Mouse (Mus musculus): ENCODE results near the gene Mlh1. TPM values are rescaled to one million over a fixed set of nuclear protein-coding genes. Genes with fewer than 3 reads are reported as not detected.
A peak's percentile ranks its signal among the peaks of the same experiment; 100 is the strongest.

The Mlh1 gene
- total RNA-seq, 1 experiment from 2014 or later = 20.9 TPM

GRCm38 (mm10) chr9:111286468-111286867, 14.9 kb upstream of the Mlh1 start:
- DNase-seq = no peak

GRCm38 (mm10) chr9:111285676-111286075, 14.1 kb upstream of the Mlh1 start:
- peak; percentile 38 for DNase-seq

- DNase-seq = no peak
Measured at GRCm38 (mm10) chr9:111285061-111285460, 13.5 kb upstream of the Mlh1 start.

GRCm38 (mm10) chr9:111275156-111275555, 3.6 kb upstream of the Mlh1 start:
- DNase-seq = peak; percentile 58

- DNase-seq = no peak
Measured at GRCm38 (mm10) chr9:111273958-111274357, 2.4 kb upstream of the Mlh1 start.

GRCm38 (mm10) chr9:111272996-111273785, 1.6 kb upstream of the Mlh1 start:
- no peak for DNase-seq

GRCm38 (mm10) chr9:111272356-111272755, 765 bp upstream of the Mlh1 start:
- peak; percentile 40 for DNase-seq

- DNase-seq = peak; percentile 80
Measured at GRCm38 (mm10) chr9:111271056-111271433, 546 bp downstream of the Mlh1 start.

GRCm38 (mm10) chr9:111270606-111271005, 985 bp downstream of the Mlh1 start:
- no peak for DNase-seq

GRCm38 (mm10) chr9:111267998-111268397, 3.6 kb downstream of the Mlh1 start:
- DNase-seq = no peak

- no peak for DNase-seq
Measured at GRCm38 (mm10) chr9:111261356-111261755, 10.2 kb downstream of the Mlh1 start.

GRCm38 (mm10) chr9:111260360-111260985, 11.1 kb downstream of the Mlh1 start:
- no peak for DNase-seq

GRCm38 (mm10) chr9:111252161-111252869, 19.3 kb downstream of the Mlh1 start:
- no peak for DNase-seq

- no peak for DNase-seq
Measured at GRCm38 (mm10) chr9:111247682-111248246, 23.8 kb downstream of the Mlh1 start.

- no peak for DNase-seq
Measured at GRCm38 (mm10) chr9:111245546-111245945, 26.0 kb downstream of the Mlh1 start.

- DNase-seq = no peak
Measured at GRCm38 (mm10) chr9:111243384-111243783, 28.2 kb downstream of the Mlh1 start.

- DNase-seq = peak; percentile 40
Measured at GRCm38 (mm10) chr9:111239821-111240220, 31.8 kb downstream of the Mlh1 start.

GRCm38 (mm10) chr9:111237726-111238125, 33.9 kb downstream of the Mlh1 start:
- DNase-seq = no peak

GRCm38 (mm10) chr9:111234701-111235100, 36.9 kb downstream of the Mlh1 start:
- DNase-seq = peak; percentile 32

- DNase-seq = no peak
Measured at GRCm38 (mm10) chr9:111228446-111228845, 43.1 kb downstream of the Mlh1 start.

- DNase-seq = no peak
Measured at GRCm38 (mm10) chr9:111223406-111223805, 48.2 kb downstream of the Mlh1 start.

- no peak for DNase-seq
Measured at GRCm38 (mm10) chr9:111221580-111221979, 50.0 kb downstream of the Mlh1 start.

- DNase-seq = no peak
Measured at GRCm38 (mm10) chr9:111220551-111221080, 51.0 kb downstream of the Mlh1 start.

All from adrenal gland, postnatal 14 days (tissue).